Mouse (Mus musculus) regulatory T cell (primary cell): Measurements from ENCODE around the gene Dlx1.

Experiments
- in situ Hi-C: fragments of 300-600 bp; cut with MboI, MseI; formaldehyde crosslinking; loops from one replicate; pipeline ENCODE4 v1.15.1; 2025; ENCODE audit warnings: high pct_unique_total_duplicates

Dlx1 gene

DNA sequence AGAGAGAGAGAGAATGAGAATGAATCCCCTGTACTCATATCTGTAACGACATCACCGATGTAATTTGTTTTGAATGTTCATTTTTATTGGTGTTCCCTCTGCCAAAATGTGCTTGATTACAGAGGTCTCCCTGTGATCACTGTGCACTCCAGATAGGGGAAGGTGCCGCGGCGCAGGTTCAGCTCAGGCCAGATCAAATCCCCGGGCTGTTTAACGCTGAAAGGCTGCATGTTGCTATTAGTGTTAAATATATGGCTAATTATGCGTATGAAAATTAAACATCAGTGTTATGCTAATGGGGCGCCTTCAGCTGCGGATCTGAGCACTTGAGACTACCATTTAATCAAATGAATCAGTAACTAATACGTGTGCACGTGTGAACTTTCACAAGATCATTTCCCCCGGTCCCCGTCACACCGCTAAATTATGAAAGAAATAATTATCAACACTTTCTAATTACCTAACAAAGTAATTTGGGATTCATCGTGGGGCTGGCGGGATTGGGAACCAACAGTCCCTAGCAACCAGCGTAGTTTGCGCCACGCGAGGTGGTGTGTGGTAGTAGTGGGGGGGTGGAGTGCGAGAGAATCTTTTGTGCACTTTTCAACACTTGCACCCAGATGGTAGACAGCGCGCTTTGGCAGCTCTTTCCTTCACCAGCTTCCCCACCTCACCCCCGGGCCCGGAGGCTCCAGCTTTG is at the start of gene Dlx1:
Gene Dlx1, plus strand, starts transcription at position 100 of the 700 bp plus-strand sequence.
- in situ Hi-C loops: no loop called here

DNA sequence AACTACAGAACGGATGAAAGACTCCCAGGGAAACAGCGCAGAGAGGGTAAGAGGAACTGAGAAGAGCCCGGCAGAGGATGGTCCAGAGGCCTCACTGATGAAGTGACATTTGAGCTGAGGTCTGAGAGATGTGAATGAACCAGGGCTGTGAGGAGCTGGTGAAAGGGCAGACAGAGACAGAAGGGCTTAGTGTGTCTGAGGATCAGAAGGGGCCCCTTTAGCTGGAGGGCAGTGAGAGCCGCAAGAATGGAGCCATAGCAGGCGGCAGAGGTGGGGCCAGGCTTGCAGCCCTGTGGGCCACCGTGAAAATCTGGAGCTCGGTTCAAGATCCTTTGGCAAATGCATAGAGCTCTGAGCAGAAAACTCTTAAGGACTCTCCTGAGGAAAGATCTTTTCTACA is 48.0 kb upstream of the Dlx1 start:
- in situ Hi-C loops: loop anchor here (10.0 kb wide), 2 partner anchors 485 to 1105 kb away; no protein-coding TSS in a partner anchor

GRCm38 (mm10) chr2:71481825-71482224 is 46.1 kb upstream of the Dlx1 start:
- in situ Hi-C loops: loop anchor here (10.0 kb wide), 1 partner anchor 1107 kb away; no protein-coding TSS in a partner anchor

DNA sequence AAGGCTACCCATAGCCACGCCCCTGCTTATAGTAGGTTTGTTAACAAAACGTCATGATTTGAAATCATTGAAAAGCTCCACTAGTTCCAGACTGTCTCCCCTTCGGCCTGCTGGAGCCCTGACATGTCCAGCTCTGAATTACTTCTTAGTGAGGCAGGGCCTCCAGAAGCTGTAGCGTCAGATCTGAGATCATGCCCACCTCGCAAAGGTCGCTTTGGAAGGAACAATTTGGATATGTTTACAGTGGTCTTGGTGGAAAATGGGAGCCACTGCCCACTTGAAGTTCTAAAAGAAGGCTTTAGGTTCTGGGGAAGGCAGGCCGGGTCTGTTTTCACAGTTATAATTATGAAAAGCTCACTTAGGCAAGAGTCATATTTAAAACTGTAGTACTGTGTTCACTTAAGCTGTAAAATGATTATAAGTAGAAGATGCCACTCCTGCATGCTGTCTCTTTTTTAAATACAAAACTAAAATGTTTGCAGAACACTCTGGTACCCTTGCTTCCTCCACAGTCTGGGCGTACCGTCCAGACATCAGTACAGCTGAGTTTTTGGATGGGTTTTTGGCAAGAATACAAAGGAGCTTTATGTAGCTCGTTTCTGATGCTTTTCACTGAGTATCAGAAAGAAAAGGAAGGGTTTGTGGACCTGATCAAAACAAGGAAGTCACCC is 44.7 kb upstream of the Dlx1 start:
- in situ Hi-C loops: loop anchor here (10.0 kb wide), 1 partner anchor 1108 kb away; no protein-coding TSS in a partner anchor

- in situ Hi-C loops: loop anchor here (10.0 kb wide), 1 partner anchor 1109 kb away; no protein-coding TSS in a partner anchor
Measured at GRCm38 (mm10) chr2:71483717-71484066, 44.2 kb upstream of the Dlx1 start.

DNA sequence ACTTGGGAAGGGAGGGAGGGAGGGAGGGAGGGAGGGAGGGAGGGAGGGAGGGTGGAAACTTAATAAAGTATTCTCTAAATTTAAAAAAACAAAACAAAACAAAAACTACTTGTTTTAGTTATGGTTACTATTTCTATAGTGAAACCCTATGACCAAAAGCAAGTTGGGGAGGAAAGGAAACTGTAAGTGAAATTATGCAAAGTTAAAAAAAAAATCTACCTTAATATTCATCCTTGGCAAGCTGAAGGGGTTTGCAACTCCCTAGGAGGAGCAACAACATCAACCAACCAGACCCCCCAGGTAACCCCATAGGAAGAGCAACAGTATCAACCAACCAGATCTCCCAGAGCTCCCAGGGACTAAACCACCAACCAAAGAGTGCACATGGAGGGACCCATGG is 36.6 kb upstream of the Dlx1 start:
- in situ Hi-C loops: no loop called here

GRCm38 (mm10) chr2:71493161-71493683 is 34.7 kb upstream of the Dlx1 start:
- in situ Hi-C loops: no loop called here

DNA sequence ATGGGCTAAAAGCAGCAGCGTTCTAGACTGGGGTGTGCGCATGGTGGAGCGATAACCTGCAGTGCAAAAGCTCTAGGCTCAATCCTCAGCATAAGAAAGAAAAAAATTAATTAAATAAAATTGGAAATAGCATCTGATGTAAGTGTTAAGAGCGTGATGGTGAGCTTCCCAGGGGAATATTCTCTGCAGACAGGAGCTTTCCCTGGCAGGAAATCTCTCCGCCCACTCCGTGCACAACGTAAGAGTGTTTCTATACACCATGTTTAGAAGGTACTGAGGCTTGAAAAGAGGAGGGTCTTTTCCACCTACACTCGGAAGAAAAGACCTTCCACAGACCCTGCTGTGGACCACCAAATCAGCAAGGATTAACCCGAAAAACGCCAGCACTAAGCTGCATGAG is 33.4 kb upstream of the Dlx1 start:
- in situ Hi-C loops: no loop called here

DNA sequence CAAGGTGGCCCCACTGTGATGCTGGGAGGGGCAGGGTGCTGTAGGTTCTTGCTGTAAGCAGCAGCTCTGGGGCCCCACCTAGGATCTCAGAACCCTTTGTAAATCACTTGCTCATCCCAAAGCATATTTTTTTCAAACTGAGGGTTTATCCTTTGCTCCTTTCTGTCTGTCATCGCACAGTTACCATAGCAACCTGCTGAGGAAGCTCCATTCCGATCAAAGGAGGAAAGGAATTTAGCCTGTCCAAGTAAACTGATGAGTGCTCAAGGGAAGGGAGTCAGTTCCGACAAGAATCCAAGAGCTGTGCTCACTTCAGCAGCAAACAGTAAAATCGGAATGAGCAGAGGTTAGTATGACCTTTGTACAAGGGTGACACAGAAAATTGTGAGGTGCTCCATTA is 32.9 kb upstream of the Dlx1 start:
- in situ Hi-C loops: no loop called here

GRCm38 (mm10) chr2:71497175-71497574 is 30.7 kb upstream of the Dlx1 start:
- in situ Hi-C loops: no loop called here

GRCm38 (mm10) chr2:71499276-71500230 is 28.4 kb upstream of the Dlx1 start:
- in situ Hi-C loops: no loop called here

DNA sequence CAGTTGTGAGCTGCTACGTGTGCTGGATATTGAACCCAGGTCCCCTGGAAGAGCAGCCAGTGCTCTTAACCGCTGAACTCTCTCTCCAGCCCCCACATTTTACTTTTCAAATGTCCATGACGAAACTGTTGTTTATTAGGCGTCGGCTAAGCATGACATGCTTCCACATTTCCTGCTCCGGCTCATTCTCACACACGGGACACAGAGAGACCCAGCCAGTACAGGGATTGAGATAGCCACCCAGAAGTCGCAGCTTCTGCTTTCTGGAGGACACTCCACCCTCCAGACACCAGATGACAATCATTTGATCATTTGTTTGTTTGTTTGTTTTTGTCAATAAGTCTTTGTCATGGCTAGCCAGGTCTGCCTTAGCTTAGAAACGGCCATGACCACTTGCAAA is 23.1 kb upstream of the Dlx1 start:
- in situ Hi-C loops: no loop called here

GRCm38 (mm10) chr2:71511209-71511608 is 16.7 kb upstream of the Dlx1 start:
- in situ Hi-C loops: no loop called here

DNA sequence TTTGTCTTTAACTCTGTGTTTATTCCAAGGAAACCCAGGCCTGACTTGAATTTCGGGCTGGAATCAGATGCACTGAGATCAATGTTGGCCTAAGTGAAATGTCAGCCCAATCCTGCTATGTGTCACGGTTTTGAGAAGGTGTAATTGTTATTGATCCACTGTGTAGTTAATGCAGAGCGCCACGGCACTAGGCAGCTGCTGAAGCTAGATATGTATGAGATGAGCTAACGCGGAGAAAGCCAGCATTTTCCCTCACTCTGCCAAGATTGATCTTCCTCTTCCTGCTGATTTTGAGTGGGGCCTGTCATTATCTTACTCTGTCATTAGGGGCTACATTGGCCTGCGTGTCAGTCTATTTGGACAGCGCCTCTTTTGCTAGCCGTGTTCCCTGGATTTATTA is 15.6 kb upstream of the Dlx1 start:
- in situ Hi-C loops: no loop called here

DNA sequence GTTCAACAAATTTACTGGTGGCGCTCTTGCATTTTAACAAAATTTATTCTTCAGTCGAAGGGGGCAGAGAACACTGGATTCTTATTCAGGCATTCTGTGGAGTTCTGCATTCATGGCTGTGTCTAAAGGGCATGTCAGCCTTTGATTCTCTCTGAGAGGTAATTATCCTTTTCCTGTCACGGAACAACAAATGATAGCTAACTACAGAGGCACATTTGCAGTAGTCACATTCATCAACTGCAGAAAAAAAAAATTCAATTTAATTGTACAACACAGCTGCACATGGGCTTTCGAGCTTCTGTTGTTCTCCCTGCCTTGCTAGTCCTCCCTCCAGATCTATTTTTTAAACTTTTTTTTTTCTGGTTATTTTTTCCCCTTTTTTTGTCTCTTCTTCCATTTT is 10.9 kb upstream of the Dlx1 start:
- in situ Hi-C loops: no loop called here

- in situ Hi-C loops: no loop called here
Measured at GRCm38 (mm10) chr2:71517466-71518099, 10.3 kb upstream of the Dlx1 start.

- in situ Hi-C loops: no loop called here
Measured at GRCm38 (mm10) chr2:71522871-71523270, 5.0 kb upstream of the Dlx1 start.

DNA sequence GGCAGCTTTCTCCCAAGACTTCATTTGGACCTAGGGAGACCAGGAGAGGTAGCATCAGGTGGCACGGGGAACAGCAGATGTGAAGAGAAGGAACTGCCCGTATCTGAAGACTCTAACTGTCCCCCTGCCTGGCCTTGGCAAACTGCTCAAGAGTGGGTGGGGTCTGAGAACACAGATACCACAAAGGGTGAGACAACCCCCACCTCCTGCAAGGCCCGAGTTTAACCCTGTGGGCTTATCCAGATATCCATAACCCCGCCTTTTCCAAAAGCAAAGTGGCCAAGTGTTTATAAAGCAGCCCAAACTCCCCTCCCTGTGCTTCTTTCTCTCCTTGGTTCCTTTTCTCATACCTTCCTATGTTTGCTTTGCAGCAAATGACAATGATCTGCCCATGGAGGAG is 4.5 kb upstream of the Dlx1 start:
- in situ Hi-C loops: no loop called here

DNA sequence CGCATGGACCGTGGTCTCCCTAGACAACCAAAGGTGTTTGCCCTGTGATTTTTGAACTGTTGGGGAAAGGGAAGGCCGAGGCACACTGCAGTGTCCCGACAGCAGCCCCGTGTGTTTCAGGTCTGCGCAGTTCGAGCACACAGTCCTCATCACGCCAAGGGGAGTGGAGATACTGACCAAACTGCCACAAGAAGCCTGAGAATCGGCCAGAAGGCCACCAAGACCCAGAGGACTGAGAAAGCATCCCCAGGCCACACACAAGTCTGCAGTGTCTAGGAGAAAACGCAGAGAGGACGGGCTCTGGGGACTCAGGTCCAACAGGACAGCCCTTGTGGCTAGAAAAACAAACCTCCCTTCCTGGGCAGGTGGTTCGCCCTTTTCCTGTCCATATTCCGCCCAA is 3.1 kb upstream of the Dlx1 start:
- in situ Hi-C loops: no loop called here

GRCm38 (mm10) chr2:71526595-71527322 is 1.2 kb upstream of the Dlx1 start:
- in situ Hi-C loops: no loop called here
